Mouse (Mus musculus) thymus, adult 2 months (tissue): ENCODE data around the gene Fam229a. TPM values are rescaled to one million over a fixed set of nuclear protein-coding genes. Genes with fewer than 3 reads are reported as not detected.

ENCODE experiments used
- DNase-seq: peaks from one replicate; pipeline ENCODE4 v3.0.0; 2021
- H3K27ac ChIP-seq: fragments of 200-500 bp; 2 replicates; pipeline ENCODE4 v1.5.1; 2012; ENCODE audit warnings: low read length, control low read depth; ENCODE audit not compliant: control insufficient read depth, insufficient read depth
- H3K27me3 ChIP-seq: fragments of 200-500 bp; 2 replicates; pipeline ENCODE4 v1.6.1; 2012; ENCODE audit warnings: mild to moderate bottlenecking, low read length, moderate library complexity, mixed read lengths; ENCODE audit not compliant: control insufficient read depth, insufficient read depth
- H3K36me3 ChIP-seq: fragments of 200-500 bp; 2 replicates; pipeline ENCODE4 v1.6.1; 2012; ENCODE audit warnings: mild to moderate bottlenecking, low read length, moderate library complexity; ENCODE audit not compliant: control insufficient read depth, insufficient read depth
- H3K4me1 ChIP-seq: fragments of 200-500 bp; replicated peaks from 2 replicates; pipeline ENCODE4 v1.6.1; 2012; ENCODE audit warnings: low read length; ENCODE audit not compliant: control insufficient read depth, insufficient read depth
- H3K4me3 ChIP-seq: fragments of 200-500 bp; 2 replicates; pipeline ENCODE4 v1.5.1; 2012; ENCODE audit warnings: mild to moderate bottlenecking, low read length, control low read depth, moderate library complexity; ENCODE audit not compliant: control insufficient read depth, insufficient read depth
- CTCF ChIP-seq: fragments of 200-500 bp; IDR thresholded peaks from 2 replicates; pipeline ENCODE4 v1.5.1; 2012; ENCODE audit warnings: mild to moderate bottlenecking, control low read depth, low read length, moderate library complexity, borderline replicate concordance; ENCODE audit not compliant: control insufficient read depth, poor library complexity, insufficient read depth; ENCODE audit errors: extremely low read depth
- POLR2A ChIP-seq: fragments of 200-500 bp; IDR thresholded peaks from 2 replicates; pipeline ENCODE4 v1.6.1; 2012; ENCODE audit warnings: mild to moderate bottlenecking, low read length, control low read depth, moderate library complexity; ENCODE audit not compliant: control insufficient read depth, poor library complexity, insufficient read depth; ENCODE audit errors: extremely low read depth
- WGBS: fragments of 180-500 bp; shearing (Covaris S2); methylation state at CpG from one replicate; pipeline ENCODE4 v1.1.7; 2018; 5-methylcytosine and 5-hydroxymethylcytosine counted together
- polyA plus RNA-seq: library from polyadenylated mRNA; depleted of rRNA; stranded (reverse); fragments of >200 nt; gene quantifications from 2 replicates; pipeline ENCODE4 v1.2.3, GENCODE M21; 2012

Gene Fam229a
- polyA plus RNA-seq, 1 experiment = 1.1 TPM

DNA sequence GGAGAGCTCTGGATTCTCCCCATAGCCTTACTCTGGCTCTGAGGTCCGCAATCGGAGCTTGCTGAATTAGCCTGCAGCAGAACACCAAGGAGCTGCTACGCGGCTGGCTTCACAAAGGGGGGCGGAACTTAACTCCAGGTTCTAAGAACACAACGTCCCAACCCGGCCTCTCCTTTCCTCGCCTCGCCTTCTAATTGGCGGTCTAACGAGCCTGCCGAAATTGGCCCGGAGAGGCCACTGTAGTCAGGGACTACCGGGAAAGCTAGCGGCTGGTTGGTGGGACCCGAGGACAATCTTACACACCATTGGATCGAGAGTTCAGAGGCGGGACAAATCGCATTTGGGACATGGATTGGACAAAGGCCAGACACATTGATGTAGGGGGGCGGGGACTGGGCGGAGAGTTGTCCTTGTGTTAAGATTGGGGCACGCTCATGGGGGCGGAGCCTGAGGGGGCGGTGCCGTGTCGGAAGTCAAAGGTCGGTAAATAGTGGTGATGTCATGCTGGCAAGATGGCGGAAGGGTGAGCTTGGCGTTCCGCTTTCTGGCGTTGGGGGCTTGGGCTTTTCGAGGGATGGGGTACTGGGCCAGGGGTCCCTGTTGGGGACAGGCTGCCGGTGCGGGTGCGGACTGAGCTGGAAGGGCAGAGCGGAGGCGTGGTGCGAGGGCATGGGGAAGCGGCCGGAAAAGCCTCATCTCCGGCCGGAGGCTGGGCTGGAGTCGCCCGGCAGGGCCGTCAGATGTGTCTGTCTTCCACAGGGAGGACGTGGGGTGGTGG lies 29.6 kb upstream of the Fam229a start, which contains the start of gene Bsdc1:
Gene Bsdc1 (plus strand): TSS at position 399 of the 778 bp plus-strand sequence.
- no peaks in the 10 kb centered on the region for H3K27me3 ChIP-seq
- DNase-seq = peak; percentile 100
- H3K4me1 ChIP-seq = peaks cover 9% of the 10 kb centered on the region
- H3K4me3 ChIP-seq = peak within 1 kb of the TSS; percentile 80
- H3K27ac ChIP-seq = peak within 1 kb of the TSS; percentile 38
- TF ChIP-seq CTCF (0 out of 2 replicates have a peak, but pooled peaks have one; percentile 49), POLR2A (peak; percentile 56)
- peaks cover 11% of the 10 kb centered on the region for H3K36me3 ChIP-seq
- WGBS = 0% methylated on average over 46 of the region's 46 CpGs

DNA sequence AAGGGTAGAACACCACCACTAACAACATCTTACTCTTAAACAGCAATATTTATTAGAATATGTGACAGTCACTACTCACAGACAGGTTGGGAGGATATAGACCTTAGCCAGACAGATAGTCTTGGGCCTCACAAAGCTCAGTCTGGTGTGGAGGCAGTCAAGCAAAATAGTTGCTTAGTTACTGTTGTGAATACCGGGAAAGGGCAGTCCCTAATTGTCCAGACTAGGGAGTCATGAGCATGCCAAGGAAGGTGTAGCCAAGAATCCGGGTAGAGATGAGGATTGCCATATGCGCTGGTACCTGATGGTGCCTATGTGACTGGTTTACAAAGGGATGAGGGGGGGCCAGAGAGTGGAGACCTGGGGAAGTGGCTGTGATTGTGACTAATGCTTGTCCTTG lies 28.9 kb upstream of the Fam229a start:
- Histone ChIP-seq H3K4me1 (peaks cover 9% of the 10 kb centered on the region), H3K36me3 (peaks cover 18% of the 10 kb centered on the region), H3K27ac (no peak overlapping the region), H3K4me3 (peak overlapping the region; percentile 80), H3K27me3 (no peaks in the 10 kb centered on the region)
- TF ChIP-seq POLR2A (no peak), CTCF (no peak)
- DNase-seq = no peak
- 49% methylated on average over 3 of the region's 3 CpGs for WGBS

DNA sequence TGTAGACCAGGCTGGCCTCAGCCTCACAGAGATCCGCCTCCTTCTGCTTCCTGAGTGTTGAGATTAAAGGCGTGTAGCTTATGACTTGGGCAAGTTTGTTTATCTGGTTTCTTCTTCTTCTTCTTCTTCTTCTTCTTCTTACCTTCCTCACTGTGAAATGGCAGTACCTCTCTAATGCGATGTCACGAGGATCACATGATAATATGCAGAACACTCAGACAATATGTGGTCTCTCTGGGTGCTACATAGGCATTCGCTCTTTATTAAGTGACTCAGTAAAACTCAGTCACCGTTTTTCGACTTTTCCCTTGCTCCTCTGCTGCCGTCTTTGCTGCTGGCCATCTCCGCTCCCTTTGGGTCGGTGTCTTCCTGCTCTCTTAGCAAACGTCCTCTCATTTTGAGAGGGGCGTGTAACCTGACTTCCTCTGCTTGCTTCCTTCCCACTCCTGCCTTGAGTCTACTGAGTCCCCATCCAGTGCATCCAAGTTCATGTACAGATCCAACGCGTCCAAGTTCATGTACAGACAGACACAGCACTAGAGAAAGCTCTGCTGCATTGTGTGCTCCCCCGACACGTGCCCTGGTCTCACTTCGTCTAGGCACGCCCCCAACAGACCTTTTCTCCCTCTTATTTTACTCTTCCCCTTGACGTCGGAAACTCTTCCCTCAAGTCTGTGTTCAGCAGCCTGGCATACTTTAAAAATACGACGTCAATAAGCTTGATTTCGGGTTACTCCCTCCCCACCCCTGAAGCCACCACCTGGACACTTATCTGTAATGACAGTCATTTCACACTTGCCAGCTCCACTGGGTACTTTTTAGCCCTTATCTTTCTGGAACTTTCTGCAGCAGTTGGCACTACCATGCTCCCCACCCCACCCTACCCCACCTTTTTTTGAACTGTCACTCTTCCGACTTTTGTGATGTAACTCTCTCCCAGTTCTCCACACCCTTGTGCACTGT lies 27.6 kb upstream of the Fam229a start:
- no peak for TF ChIP-seq CTCF
- TF ChIP-seq POLR2A = no peak
- H3K27me3 ChIP-seq = no peaks in the 10 kb centered on the region
- WGBS = 93% methylated on average over 24 of the region's 24 CpGs
- peaks cover 9% of the 10 kb centered on the region for H3K4me1 ChIP-seq
- H3K36me3 ChIP-seq = peaks cover 29% of the 10 kb centered on the region
- no peak overlapping the region for H3K27ac ChIP-seq
- no peak for DNase-seq
- H3K4me3 ChIP-seq = no peak overlapping the region

DNA sequence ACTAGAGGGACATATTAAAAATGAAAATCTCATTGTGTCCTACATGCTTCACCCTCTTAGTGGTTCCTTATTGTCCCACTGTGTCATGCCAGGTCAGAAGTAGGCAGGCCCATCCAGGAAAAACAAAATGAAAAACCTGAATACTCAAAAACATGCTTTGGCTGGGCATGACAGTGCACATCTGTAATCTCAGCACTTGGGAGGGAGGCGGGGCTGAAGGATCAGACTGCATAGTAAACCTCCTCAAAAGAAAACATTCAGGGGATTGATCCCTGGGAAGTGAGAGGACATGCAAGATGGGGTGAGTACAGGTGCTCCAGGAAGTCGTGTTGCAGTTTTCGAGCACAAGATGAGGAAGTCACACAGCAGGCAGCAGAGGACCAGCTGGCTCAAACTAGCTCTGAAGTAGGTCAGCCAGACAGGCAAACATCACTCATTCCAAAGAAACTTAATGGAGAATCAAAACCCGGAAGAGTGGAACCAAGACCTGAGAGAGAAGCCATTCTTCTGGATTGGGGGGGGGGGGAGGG lies 26.6 kb upstream of the Fam229a start:
- Histone ChIP-seq H3K27ac (no peak overlapping the region), H3K4me1 (peaks cover 9% of the 10 kb centered on the region), H3K27me3 (no peaks in the 10 kb centered on the region), H3K4me3 (no peak overlapping the region), H3K36me3 (peaks cover 38% of the 10 kb centered on the region)
- WGBS = 73% methylated on average over 4 of the region's 4 CpGs
- no peak for DNase-seq
- TF ChIP-seq CTCF = no peak
- TF ChIP-seq POLR2A = no peak

DNA sequence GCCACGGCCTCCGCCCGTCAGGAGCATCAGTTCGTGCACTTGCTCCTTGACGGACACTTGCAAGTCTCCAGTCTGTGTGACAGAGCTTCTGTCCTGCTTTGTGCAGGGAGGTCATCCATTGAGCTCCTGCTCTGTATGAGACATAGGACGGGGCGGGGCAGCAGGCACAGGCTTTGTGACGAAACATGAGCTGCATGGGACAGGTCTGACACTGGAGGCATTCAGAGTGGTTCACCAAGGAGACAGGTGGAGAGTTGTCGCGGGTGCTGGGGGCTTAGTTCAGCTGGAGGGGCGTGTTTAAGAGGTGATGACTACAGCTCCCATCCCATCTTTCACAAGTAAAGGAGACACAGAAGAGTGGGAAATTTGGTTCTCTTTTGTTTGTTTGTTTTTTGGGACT lies 14.9 kb upstream of the Fam229a start:
- Histone ChIP-seq H3K27ac (no peak overlapping the region), H3K4me3 (no peak overlapping the region), H3K27me3 (no peaks in the 10 kb centered on the region), H3K4me1 (no peaks in the 10 kb centered on the region), H3K36me3 (peaks cover 47% of the 10 kb centered on the region)
- DNase-seq = no peak
- TF ChIP-seq POLR2A = no peak
- TF ChIP-seq CTCF = no peak
- WGBS = 96% methylated on average over 11 of the region's 11 CpGs

DNA sequence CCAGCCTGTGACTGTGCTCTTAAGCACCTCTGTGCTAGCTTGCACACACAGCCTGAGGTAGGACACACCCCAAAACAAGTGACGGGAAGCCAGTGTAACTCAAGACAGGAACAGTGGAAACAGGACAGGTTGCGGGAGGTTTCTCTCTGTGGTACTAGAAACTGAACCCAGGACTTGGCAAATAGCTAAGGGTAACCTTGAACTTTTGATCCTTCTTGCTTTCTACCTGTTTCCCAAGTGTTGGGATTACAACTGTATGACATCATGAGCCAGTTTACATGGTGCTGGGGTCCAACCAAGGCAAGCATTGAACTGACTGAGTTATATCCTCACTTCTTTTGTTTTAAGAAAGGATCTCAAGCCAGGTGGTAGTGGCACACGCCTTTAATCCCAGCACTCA lies 11.1 kb upstream of the Fam229a start:
- TF ChIP-seq CTCF (no peak), POLR2A (no peak)
- Histone ChIP-seq H3K27ac (no peak overlapping the region), H3K4me3 (no peak overlapping the region), H3K36me3 (peaks cover 28% of the 10 kb centered on the region), H3K4me1 (no peaks in the 10 kb centered on the region), H3K27me3 (no peaks in the 10 kb centered on the region)
- no peak for DNase-seq
- 94% methylated on average over 3 of the region's 3 CpGs for WGBS

DNA sequence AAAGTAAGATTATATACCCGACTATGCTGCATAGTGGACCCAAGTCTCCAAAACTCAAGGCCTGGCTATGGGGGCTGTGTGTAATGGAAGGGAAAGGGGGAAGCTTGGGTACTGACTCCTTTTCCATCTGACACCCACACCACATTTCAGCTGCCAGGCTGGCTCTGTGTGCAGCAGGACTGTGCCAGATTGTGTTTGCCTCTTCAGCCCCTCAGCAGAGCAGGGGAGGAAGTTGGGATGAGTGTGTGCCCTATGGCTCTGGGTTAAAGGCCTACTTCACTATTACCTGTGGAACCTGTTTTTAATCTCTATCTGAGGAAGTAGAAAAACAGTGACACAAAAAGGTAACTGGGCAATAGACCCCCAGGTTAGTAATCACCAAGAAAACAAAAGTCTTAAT lies 9.9 kb upstream of the Fam229a start:
- DNase-seq = no peak
- Histone ChIP-seq H3K4me1 (no peaks in the 10 kb centered on the region), H3K27ac (no peak overlapping the region), H3K36me3 (peaks cover 31% of the 10 kb centered on the region), H3K4me3 (no peak overlapping the region), H3K27me3 (no peaks in the 10 kb centered on the region)
- WGBS = 93% methylated on average over 1 of the region's 1 CpGs
- TF ChIP-seq POLR2A (no peak), CTCF (no peak)
